Mouse (Mus musculus): ENCODE measurements around the gene Lactb. TPM values are rescaled to one million over a fixed set of nuclear protein-coding genes. Genes with fewer than 3 reads are reported as not detected.
A peak's percentile ranks its signal among the peaks of the same experiment; 100 is the strongest.

The Lactb gene
- polyA plus RNA-seq, 1 experiment from 2014 or later: 13.9 TPM

DNA sequence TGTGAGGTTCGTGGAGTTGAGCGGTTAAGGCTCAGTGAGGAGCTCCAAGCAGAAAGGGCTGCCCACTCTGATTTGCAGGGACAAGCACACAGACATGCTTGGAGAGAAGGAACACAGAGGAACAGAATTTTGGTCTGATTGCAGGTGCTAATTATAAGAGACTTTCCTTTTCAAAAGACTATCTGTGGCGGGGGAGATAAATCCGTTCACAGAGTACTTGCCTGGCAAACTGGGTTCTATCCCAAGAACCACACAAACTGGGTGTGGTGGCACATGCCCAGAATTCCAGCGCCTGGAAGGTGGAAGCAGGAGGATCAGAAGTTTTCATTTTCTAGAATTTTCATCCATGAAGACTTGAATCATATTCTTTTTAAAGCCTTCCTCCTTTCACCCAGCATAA lies 1.8 kb upstream of the Lactb start:
- no peaks in the 10 kb centered on the region for H3K9me3 ChIP-seq
- WGBS: 86% methylated on average over 5 of the region's 5 CpGs

GRCm38 (mm10) chr9:66974721-66975225 lies 511 bp downstream of the Lactb start:
- H3K27ac ChIP-seq: peak overlapping the region; percentile 76
- H3K36me3 ChIP-seq: peaks cover 6% of the 10 kb centered on the region
- peak overlapping the region; percentile 86 for H3K9ac ChIP-seq
- ATAC-seq (ENCODE audit: low FRiP score, low read depth): peak; percentile 91
- H3K4me1 ChIP-seq: no peaks in the 10 kb centered on the region
- no peaks in the 10 kb centered on the region for H3K9me3 ChIP-seq
- no peaks in the 10 kb centered on the region for H3K27me3 ChIP-seq (replicated peaks)
- under 1% methylated on average over 41 of the region's 41 CpGs for WGBS
- peak overlapping the region; percentile 97 for H3K4me3 ChIP-seq
- H3K4me2 ChIP-seq (replicated peaks): peak overlapping the region; percentile 73

More for the DNA sequence above, 1.8 kb upstream of the Lactb start:
- H3K4me2 ChIP-seq (replicated peaks): no peak overlapping the region
- no peaks in the 10 kb centered on the region for H3K27me3 ChIP-seq (replicated peaks)
- H3K36me3 ChIP-seq: no peaks in the 10 kb centered on the region
- ATAC-seq (ENCODE audit: low FRiP score, low read depth): no peak
- no peak overlapping the region for H3K4me3 ChIP-seq
- H3K4me1 ChIP-seq: no peaks in the 10 kb centered on the region
- H3K27ac ChIP-seq: no peak overlapping the region
- H3K9ac ChIP-seq: no peak overlapping the region

- Histone ChIP-seq H3K36me3 (peaks cover 19% of the 10 kb centered on the region), H3K9me3 (no peaks in the 10 kb centered on the region), H3K4me3 (no peak overlapping the region), H3K27me3 (replicated peaks) (no peaks in the 10 kb centered on the region), H3K4me1 (no peaks in the 10 kb centered on the region), H3K9ac (no peak overlapping the region), H3K4me2 (replicated peaks) (no peak overlapping the region), H3K27ac (no peak overlapping the region)
- no peak for ATAC-seq (ENCODE audit: low FRiP score, low read depth)
- WGBS: 87% methylated on average over 8 of the region's 8 CpGs
Observed at GRCm38 (mm10) chr9:66971116-66971515, 4.2 kb downstream of the Lactb start.

DNA sequence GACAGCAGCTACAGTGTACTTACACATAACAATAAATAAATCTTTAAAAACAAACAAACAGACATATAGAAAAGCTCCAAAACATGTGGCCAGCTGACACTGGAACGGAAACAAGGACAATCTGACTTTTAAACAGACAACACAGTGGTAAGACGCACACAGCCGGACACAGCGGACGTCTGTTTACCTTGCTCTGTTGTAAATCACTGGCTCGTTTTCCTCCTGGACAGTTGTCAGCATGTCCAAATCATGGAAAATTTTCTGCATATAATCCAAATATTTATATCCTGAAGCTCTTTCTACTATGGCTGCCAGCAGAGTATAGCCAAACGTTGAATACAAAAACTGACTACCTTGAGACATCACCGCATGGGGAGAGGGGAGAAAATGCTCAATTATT lies 7.8 kb downstream of the Lactb start:
- Histone ChIP-seq H3K27me3 (replicated peaks) (no peaks in the 10 kb centered on the region), H3K9ac (no peak overlapping the region), H3K4me1 (no peaks in the 10 kb centered on the region), H3K27ac (no peak overlapping the region), H3K9me3 (no peaks in the 10 kb centered on the region), H3K4me3 (no peak overlapping the region), H3K36me3 (peaks cover 19% of the 10 kb centered on the region), H3K4me2 (replicated peaks) (no peak overlapping the region)
- ATAC-seq (ENCODE audit: low FRiP score, low read depth): no peak
- 88% methylated on average over 8 of the region's 8 CpGs for WGBS

- WGBS: 76% methylated on average over 3 of the region's 3 CpGs
- ATAC-seq (ENCODE audit: low FRiP score, low read depth): no peak
- no peaks in the 10 kb centered on the region for H3K36me3 ChIP-seq
- H3K9ac ChIP-seq: no peak overlapping the region
- no peaks in the 10 kb centered on the region for H3K9me3 ChIP-seq
- H3K27me3 ChIP-seq (replicated peaks): no peaks in the 10 kb centered on the region
- no peaks in the 10 kb centered on the region for H3K4me1 ChIP-seq
- H3K4me3 ChIP-seq: no peak overlapping the region
- H3K27ac ChIP-seq: no peak overlapping the region
- H3K4me2 ChIP-seq (replicated peaks): no peak overlapping the region
Observed at GRCm38 (mm10) chr9:66961478-66961877, 13.8 kb downstream of the Lactb start.

GRCm38 (mm10) chr9:66957451-66957850 lies 17.8 kb downstream of the Lactb start:
- Histone ChIP-seq H3K4me2 (replicated peaks) (no peak overlapping the region), H3K4me1 (no peaks in the 10 kb centered on the region), H3K27me3 (replicated peaks) (no peaks in the 10 kb centered on the region), H3K27ac (no peak overlapping the region), H3K36me3 (0 out of 2 replicates have a peak, but pooled peaks cover 2% of the 10 kb centered on the region), H3K9ac (no peak overlapping the region), H3K4me3 (no peak overlapping the region), H3K9me3 (no peaks in the 10 kb centered on the region)
- no peak for ATAC-seq (ENCODE audit: low FRiP score, low read depth)
- 94% methylated on average over 3 of the region's 3 CpGs for WGBS

DNA sequence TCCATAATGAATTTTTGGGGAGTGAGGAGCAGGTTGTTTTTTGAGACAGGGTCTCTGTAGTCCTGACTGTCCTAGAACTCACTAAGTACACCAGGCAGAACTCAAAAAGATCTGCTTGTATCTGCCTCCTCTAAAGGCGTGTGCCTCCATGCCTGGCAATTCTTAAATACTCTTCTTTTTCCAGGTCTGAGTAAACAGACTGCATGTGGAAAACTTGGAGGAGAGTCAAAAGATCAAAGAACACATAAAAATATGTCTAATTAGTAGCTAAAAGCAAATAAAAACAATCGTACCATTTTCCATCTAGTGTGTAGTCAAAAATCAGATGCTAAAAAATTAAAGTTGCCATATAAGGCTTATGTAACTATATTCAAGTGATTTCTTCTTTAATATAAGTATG lies 22.4 kb downstream of the Lactb start:
- no peaks in the 10 kb centered on the region for H3K27me3 ChIP-seq (replicated peaks)
- H3K4me1 ChIP-seq: no peaks in the 10 kb centered on the region
- H3K27ac ChIP-seq: no peak overlapping the region
- H3K36me3 ChIP-seq: peaks cover 11% of the 10 kb centered on the region; the same call in 1 of the 2 replicates
- no peak overlapping the region for H3K4me2 ChIP-seq (replicated peaks)
- no peak overlapping the region for H3K9ac ChIP-seq
- H3K9me3 ChIP-seq: no peaks in the 10 kb centered on the region
- 88% methylated on average over 2 of the region's 2 CpGs for WGBS
- no peak for ATAC-seq (ENCODE audit: low FRiP score, low read depth)
- no peak overlapping the region for H3K4me3 ChIP-seq

DNA sequence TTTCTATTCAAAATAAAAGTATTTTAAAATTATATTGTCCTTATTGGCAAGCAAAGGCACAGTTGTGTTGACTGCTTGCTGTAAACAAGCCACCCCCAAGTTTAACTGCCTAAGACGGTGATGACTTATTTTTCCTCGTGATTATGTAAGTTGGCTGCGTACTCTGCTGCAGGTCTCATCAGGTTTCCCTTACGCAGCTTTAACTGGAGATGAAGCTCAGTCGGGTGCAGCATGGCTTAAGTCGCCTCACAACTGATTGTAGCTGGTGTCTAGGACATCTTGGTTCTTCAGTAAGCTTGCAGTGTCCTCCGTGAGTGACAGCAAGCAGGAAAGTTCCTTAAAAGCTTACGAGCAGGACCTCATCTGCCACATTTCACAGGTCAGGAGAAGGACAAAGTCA lies 23.0 kb downstream of the Lactb start:
- 82% methylated on average over 8 of the region's 8 CpGs for WGBS
- no peak for ATAC-seq (ENCODE audit: low FRiP score, low read depth)

GRCm38 (mm10) chr9:66948536-66948935 lies 26.7 kb downstream of the Lactb start:
- no peaks in the 10 kb centered on the region for H3K27me3 ChIP-seq (replicated peaks)
- H3K4me3 ChIP-seq: no peak overlapping the region
- no peaks in the 10 kb centered on the region for H3K9me3 ChIP-seq
- peaks cover 6% of the 10 kb centered on the region; the same call in 1 of the 2 replicates for H3K4me1 ChIP-seq
- no peak overlapping the region for H3K27ac ChIP-seq
- H3K36me3 ChIP-seq: peaks cover 9% of the 10 kb centered on the region; the same call in 1 of the 2 replicates
- H3K9ac ChIP-seq: no peak overlapping the region
- H3K4me2 ChIP-seq (replicated peaks): no peak overlapping the region
- WGBS: 98% methylated on average over 2 of the region's 2 CpGs
- ATAC-seq (ENCODE audit: low FRiP score, low read depth): no peak

More for the DNA sequence above, 23.0 kb downstream of the Lactb start:
- Histone ChIP-seq H3K9ac (no peak overlapping the region), H3K27me3 (replicated peaks) (no peaks in the 10 kb centered on the region), H3K4me3 (no peak overlapping the region), H3K36me3 (peaks cover 11% of the 10 kb centered on the region; the same call in 1 of the 2 replicates), H3K4me2 (replicated peaks) (no peak overlapping the region), H3K27ac (no peak overlapping the region), H3K4me1 (no peaks in the 10 kb centered on the region), H3K9me3 (no peaks in the 10 kb centered on the region)

- Histone ChIP-seq H3K9ac (peak within 1 kb of the TSS; percentile 80), H3K36me3 (peaks cover 9% of the 10 kb centered on the region; the same call in 1 of the 2 replicates), H3K9me3 (no peaks in the 10 kb centered on the region), H3K27me3 (replicated peaks) (no peaks in the 10 kb centered on the region), H3K4me3 (peak within 1 kb of the TSS; percentile 76), H3K4me2 (replicated peaks) (peak within 1 kb of the TSS; percentile 89), H3K27ac (peak within 1 kb of the TSS; percentile 87), H3K4me1 (peaks cover 6% of the 10 kb centered on the region; the same call in 1 of the 2 replicates)
- WGBS: under 1% methylated on average over 77 of the region's 77 CpGs
- ATAC-seq (ENCODE audit: low FRiP score, low read depth): peak; percentile 97
Observed at GRCm38 (mm10) chr9:66945647-66946641, 29.3 kb downstream of the Lactb start, which contains the start of gene Rps27l. Rps27l (plus strand) TSS chr9:66946086.

GRCm38 (mm10) chr9:66945161-66945560 lies 30.1 kb downstream of the Lactb start:
- no peak for ATAC-seq (ENCODE audit: low FRiP score, low read depth)
- 29% methylated on average over 4 of the region's 4 CpGs for WGBS

DNA sequence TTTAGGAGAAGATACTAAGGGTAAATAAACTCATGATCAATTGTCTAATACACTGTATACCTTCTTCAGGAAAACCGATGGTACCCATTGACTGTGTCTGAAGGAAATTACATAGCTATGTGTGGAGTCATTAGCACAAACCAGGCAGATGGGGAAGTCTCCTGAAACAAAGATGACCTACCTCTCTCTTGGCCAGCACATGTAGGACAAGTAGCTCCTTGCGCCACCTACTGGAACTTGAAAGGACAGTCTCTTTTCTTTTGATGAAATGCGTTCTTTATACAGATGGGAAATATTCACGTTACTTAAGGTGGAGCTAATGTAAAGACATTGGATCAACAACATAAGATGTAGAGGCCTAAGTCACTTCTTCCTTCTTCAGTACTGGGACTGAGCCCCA lies 36.4 kb downstream of the Lactb start:
- no peak overlapping the region for H3K27ac ChIP-seq
- H3K4me1 ChIP-seq: peaks cover 10% of the 10 kb centered on the region
- no peak for ATAC-seq (ENCODE audit: low FRiP score, low read depth)
- no peak overlapping the region for H3K4me2 ChIP-seq (replicated peaks)
- no peaks in the 10 kb centered on the region for H3K9me3 ChIP-seq
- no peak overlapping the region for H3K9ac ChIP-seq
- H3K27me3 ChIP-seq (replicated peaks): no peaks in the 10 kb centered on the region
- no peak overlapping the region for H3K4me3 ChIP-seq
- 9% methylated on average over 4 of the region's 4 CpGs for WGBS
- no peaks in the 10 kb centered on the region for H3K36me3 ChIP-seq

More at GRCm38 (mm10) chr9:66945161-66945560, 30.1 kb downstream of the Lactb start:
- H3K9me3 ChIP-seq: no peaks in the 10 kb centered on the region
- no peaks in the 10 kb centered on the region for H3K27me3 ChIP-seq (replicated peaks)
- H3K9ac ChIP-seq: peak overlapping the region; percentile 80
- H3K36me3 ChIP-seq: peaks cover 9% of the 10 kb centered on the region; the same call in 1 of the 2 replicates
- H3K4me2 ChIP-seq (replicated peaks): peak overlapping the region; percentile 89
- no peak overlapping the region for H3K27ac ChIP-seq
- H3K4me1 ChIP-seq: peaks cover 6% of the 10 kb centered on the region; the same call in 1 of the 2 replicates
- peak overlapping the region; percentile 76 for H3K4me3 ChIP-seq

All from neural tube, embryonic 12.5 days (tissue).